Mouse (Mus musculus): ENCODE measurements around the gene Fanca.

DNA sequence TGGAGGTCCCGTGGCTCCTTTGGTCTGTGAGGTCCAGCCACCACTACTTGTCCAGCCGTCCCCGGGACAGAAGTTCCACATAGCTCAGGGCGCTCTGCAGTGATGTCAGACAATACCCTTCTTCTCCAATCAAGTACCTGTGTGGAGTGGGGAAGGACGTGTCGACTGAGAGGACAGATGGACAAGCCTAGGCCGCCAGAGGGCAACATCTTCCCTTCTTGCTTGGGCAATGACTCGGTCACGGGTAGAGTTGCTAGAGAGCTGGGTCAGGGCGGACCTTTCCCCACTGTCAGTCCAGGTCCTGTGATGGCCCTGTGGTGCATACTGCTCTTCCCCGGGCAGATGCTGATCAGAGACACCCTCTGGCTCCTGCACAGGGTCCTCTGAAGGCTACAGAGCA is 75.3 kb downstream of the Fanca start:
- no peak for TF ChIP-seq MEF2A (IDR thresholded peaks at IDR 0.05; ENCODE audit: borderline replicate concordance, low read depth, low read length)
- TF ChIP-seq ZMIZ1 (IDR thresholded peaks at IDR 0.05; ENCODE audit: low read depth, low read length), result no peak
